Mouse (Mus musculus) testis, adult 2 months (tissue): Measurements from ENCODE around the gene Rnps1. TPM values are rescaled to one million over a fixed set of nuclear protein-coding genes. Genes with fewer than 3 reads are reported as not detected.

Experiments used
- H3K27ac ChIP-seq: fragments of 200-500 bp; 2 replicates; pipeline ENCODE4 v1.5.1; 2012; ENCODE audit warnings: low read depth, low read length; ENCODE audit not compliant: control insufficient read depth, insufficient read depth
- H3K27me3 ChIP-seq: fragments of 200-500 bp; 2 replicates; pipeline ENCODE4 v1.6.1; 2012; ENCODE audit warnings: mild to moderate bottlenecking, low read length, moderate library complexity; ENCODE audit not compliant: control insufficient read depth, insufficient read depth
- H3K36me3 ChIP-seq: fragments of 200-500 bp; 2 replicates; pipeline ENCODE4 v1.6.1; 2012; ENCODE audit warnings: mild to moderate bottlenecking, low read length; ENCODE audit not compliant: control insufficient read depth, insufficient read depth
- H3K4me1 ChIP-seq: fragments of 200-500 bp; 2 replicates; pipeline ENCODE4 v1.6.1; 2012; ENCODE audit warnings: low read length; ENCODE audit not compliant: control insufficient read depth, insufficient read depth
- H3K4me3 ChIP-seq: fragments of 200-500 bp; 2 replicates; pipeline ENCODE4 v1.5.1; 2012; ENCODE audit warnings: low read depth, mild to moderate bottlenecking, low read length, moderate library complexity, mixed read lengths; ENCODE audit not compliant: control insufficient read depth
- CTCF ChIP-seq: fragments of 200-500 bp; IDR thresholded peaks from 2 replicates; pipeline ENCODE4 v1.5.1; 2012; ENCODE audit warnings: low read depth, mild to moderate bottlenecking, inconsistent platforms, low read length, moderate library complexity; ENCODE audit not compliant: control insufficient read depth, insufficient read depth, insufficient replicate concordance
- POLR2A ChIP-seq: fragments of 200-500 bp; IDR thresholded peaks from 2 replicates; pipeline ENCODE4 v1.6.1; 2012; ENCODE audit warnings: low read depth, mild to moderate bottlenecking, inconsistent platforms, low read length, moderate library complexity; ENCODE audit not compliant: control insufficient read depth
- polyA plus RNA-seq: library from polyadenylated mRNA; depleted of rRNA; stranded (reverse); fragments of >200 nt; gene quantifications from 2 replicates; pipeline ENCODE4 v1.2.3, GENCODE M21; 2012

Rnps1 gene
- polyA plus RNA-seq, 1 experiment: 68.5 TPM

- Histone ChIP-seq H3K27me3 (no peaks in the 10 kb centered on the region), H3K27ac (no peak overlapping the region), H3K36me3 (no peaks in the 10 kb centered on the region), H3K4me3 (no peak overlapping the region), H3K4me1 (no peaks in the 10 kb centered on the region)
- peak; percentile 68; the same call in 1 of the 2 replicates for TF ChIP-seq CTCF
- TF ChIP-seq POLR2A: no peak
These were observed 24.5 kb upstream of the Rnps1 start for GRCm38 (mm10) chr17:24389865-24390264.

- TF ChIP-seq CTCF (peak; percentile 68; the same call in 1 of the 2 replicates), POLR2A (no peak)
- no peaks in the 10 kb centered on the region for H3K4me1 ChIP-seq
- H3K4me3 ChIP-seq: no peak overlapping the region
- H3K36me3 ChIP-seq: no peaks in the 10 kb centered on the region
- no peak overlapping the region for H3K27ac ChIP-seq
- H3K27me3 ChIP-seq: no peaks in the 10 kb centered on the region
These were observed 23.2 kb upstream of the Rnps1 start for GRCm38 (mm10) chr17:24391149-24391548.

GRCm38 (mm10) chr17:24393527-24393926, 20.8 kb upstream of the Rnps1 start:
- H3K4me3 ChIP-seq: no peak overlapping the region
- no peak for TF ChIP-seq POLR2A
- TF ChIP-seq CTCF: no peak
- H3K4me1 ChIP-seq: no peaks in the 10 kb centered on the region
- H3K36me3 ChIP-seq: no peaks in the 10 kb centered on the region
- no peak overlapping the region for H3K27ac ChIP-seq
- H3K27me3 ChIP-seq: no peaks in the 10 kb centered on the region

- TF ChIP-seq CTCF: no peak
- TF ChIP-seq POLR2A: no peak
- no peaks in the 10 kb centered on the region for H3K4me1 ChIP-seq
- no peak overlapping the region for H3K4me3 ChIP-seq
- H3K27me3 ChIP-seq: no peaks in the 10 kb centered on the region
- no peaks in the 10 kb centered on the region for H3K36me3 ChIP-seq
- no peak overlapping the region for H3K27ac ChIP-seq
These were observed 19.9 kb upstream of the Rnps1 start for GRCm38 (mm10) chr17:24394456-24394855.

GRCm38 (mm10) chr17:24402371-24402770, 12.0 kb upstream of the Rnps1 start:
- peak; percentile 38; the same call in 1 of the 2 replicates for TF ChIP-seq POLR2A
- TF ChIP-seq CTCF: no peak
- Histone ChIP-seq H3K27ac (no peak overlapping the region), H3K36me3 (no peaks in the 10 kb centered on the region), H3K27me3 (no peaks in the 10 kb centered on the region), H3K4me1 (no peaks in the 10 kb centered on the region), H3K4me3 (no peak overlapping the region)

GRCm38 (mm10) chr17:24407116-24407803, 7.1 kb upstream of the Rnps1 start:
- Histone ChIP-seq H3K36me3 (no peaks in the 10 kb centered on the region), H3K4me3 (no peak overlapping the region), H3K27ac (no peak overlapping the region), H3K4me1 (no peaks in the 10 kb centered on the region), H3K27me3 (no peaks in the 10 kb centered on the region)
- TF ChIP-seq CTCF (no peak), POLR2A (no peak)

- Histone ChIP-seq H3K4me1 (peaks cover 6% of the 10 kb centered on the region), H3K27ac (peak overlapping the region; percentile 67), H3K4me3 (peak overlapping the region; percentile 79), H3K36me3 (no peaks in the 10 kb centered on the region), H3K27me3 (no peaks in the 10 kb centered on the region)
- TF ChIP-seq POLR2A (no peak), CTCF (no peak)
These were observed 681 bp upstream of the Rnps1 start for GRCm38 (mm10) chr17:24413557-24414211.
